Mouse (Mus musculus): ENCODE results near the gene Hcar2. TPM values are rescaled to one million over a fixed set of nuclear protein-coding genes. Genes with fewer than 3 reads are reported as not detected.

Hcar2 gene
- polyA plus RNA-seq, 1 experiment from 2014 or later = 0.19 TPM

DNA sequence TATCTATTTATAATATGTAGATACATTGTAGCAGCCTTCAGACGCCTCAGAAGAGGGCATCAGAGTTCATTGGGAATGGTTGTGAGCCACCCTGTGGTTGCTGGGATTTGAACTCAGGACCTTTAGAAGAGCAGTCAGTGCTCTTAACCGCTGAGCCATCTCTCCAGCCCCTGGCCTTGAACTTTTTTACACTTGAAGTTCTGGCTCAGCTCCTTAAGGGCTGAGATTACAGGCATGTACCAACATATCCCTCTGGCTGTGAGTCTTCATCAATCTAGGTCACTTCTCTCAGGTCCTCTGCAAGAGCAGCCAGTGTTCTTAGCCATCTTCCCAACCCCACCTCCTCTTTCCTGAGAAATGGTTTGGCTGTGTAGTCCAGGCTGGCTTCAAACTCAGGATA lies 25.0 kb upstream of the Hcar2 start:
- 71% methylated on average over 2 of the region's 2 CpGs for WGBS
- ATAC-seq (ENCODE audit: insufficient number of reproducible peaks, insufficient read depth, low FRiP score, low TSS enrichment) = no peak
- Histone ChIP-seq H3K4me2 (replicated peaks) (no peak overlapping the region), H3K9me3 (no peaks in the 10 kb centered on the region), H3K27ac (no peak overlapping the region), H3K4me3 (no peak overlapping the region), H3K27me3 (no peaks in the 10 kb centered on the region), H3K36me3 (no peaks in the 10 kb centered on the region), H3K4me1 (no peaks in the 10 kb centered on the region), H3K9ac (no peak overlapping the region)

DNA sequence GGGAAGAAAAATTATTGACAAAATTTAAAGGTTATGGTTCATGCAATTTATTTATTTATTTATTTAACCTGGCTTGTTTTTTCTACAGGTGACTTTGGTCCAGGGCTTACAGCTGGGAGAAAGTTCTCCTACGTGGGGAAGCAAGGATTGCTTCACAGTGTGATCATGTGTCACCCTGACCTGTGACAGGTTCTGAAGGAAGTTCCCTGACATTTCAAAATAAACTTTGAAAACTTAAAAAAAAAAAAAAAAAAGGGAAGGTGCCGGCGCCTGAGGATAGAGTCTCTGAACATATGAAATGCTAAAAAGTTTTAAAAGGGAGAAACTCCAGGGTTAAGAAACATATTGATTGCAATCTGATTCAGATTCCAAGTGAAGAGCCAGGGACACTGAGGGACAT lies 21.1 kb upstream of the Hcar2 start:
- Histone ChIP-seq H3K4me1 (no peaks in the 10 kb centered on the region), H3K27me3 (no peaks in the 10 kb centered on the region), H3K9me3 (no peaks in the 10 kb centered on the region), H3K36me3 (no peaks in the 10 kb centered on the region), H3K4me3 (no peak overlapping the region), H3K4me2 (replicated peaks) (no peak overlapping the region), H3K27ac (no peak overlapping the region), H3K9ac (no peak overlapping the region)
- ATAC-seq (ENCODE audit: insufficient number of reproducible peaks, insufficient read depth, low FRiP score, low TSS enrichment) = no peak
- 62% methylated on average over 3 of the region's 3 CpGs for WGBS

DNA sequence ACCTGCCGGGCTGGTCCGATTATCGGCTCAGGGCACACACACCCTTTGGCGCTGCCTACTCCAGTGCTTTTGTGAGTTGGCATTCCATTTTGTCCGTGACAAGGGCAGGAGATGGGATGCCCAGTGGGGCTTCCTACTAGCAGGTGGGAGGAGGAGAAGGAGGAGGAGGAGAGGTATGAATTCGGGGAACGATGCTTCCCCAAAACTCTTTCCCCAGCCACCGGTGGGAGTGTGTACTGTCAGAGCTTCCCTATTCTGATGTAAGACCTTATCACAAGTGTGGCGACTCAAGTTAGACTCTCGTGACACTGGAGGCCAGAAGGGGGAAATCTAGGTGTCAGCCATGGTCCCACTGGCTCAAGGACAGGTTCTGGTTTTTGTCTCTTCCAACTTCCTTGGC lies 19.0 kb upstream of the Hcar2 start:
- no peaks in the 10 kb centered on the region for H3K27me3 ChIP-seq
- no peak overlapping the region for H3K27ac ChIP-seq
- no peak overlapping the region for H3K4me2 ChIP-seq (replicated peaks)
- 79% methylated on average over 10 of the region's 10 CpGs for WGBS
- H3K9me3 ChIP-seq = no peaks in the 10 kb centered on the region
- H3K4me1 ChIP-seq = peaks cover 8% of the 10 kb centered on the region; the same call in 1 of the 2 replicates
- no peaks in the 10 kb centered on the region for H3K36me3 ChIP-seq
- ATAC-seq (ENCODE audit: insufficient number of reproducible peaks, insufficient read depth, low FRiP score, low TSS enrichment) = no peak
- no peak overlapping the region for H3K9ac ChIP-seq
- no peak overlapping the region for H3K4me3 ChIP-seq

DNA sequence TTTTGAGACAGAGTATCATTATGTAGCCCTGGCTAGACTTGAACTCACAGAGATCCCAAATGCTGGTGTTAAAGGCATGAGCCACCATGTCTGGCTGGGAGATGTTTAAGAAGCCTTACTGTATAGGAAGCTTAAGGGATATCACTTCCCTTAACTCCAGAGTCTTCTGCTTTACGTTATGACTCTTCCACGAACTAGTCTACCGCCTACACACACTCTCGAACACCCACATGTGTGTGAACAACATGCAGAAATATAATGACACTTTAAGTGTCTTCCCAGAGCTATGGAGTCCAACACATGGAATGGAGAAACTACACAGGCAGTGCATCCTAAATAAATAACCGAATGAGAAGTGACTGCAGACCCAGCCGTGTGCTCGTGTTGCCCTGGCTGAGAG lies 18.6 kb upstream of the Hcar2 start:
- Histone ChIP-seq H3K4me1 (peaks cover 9% of the 10 kb centered on the region; the same call in 1 of the 2 replicates), H3K36me3 (no peaks in the 10 kb centered on the region), H3K9ac (no peak overlapping the region), H3K27me3 (no peaks in the 10 kb centered on the region), H3K4me2 (replicated peaks) (no peak overlapping the region), H3K9me3 (no peaks in the 10 kb centered on the region), H3K4me3 (no peak overlapping the region), H3K27ac (no peak overlapping the region)
- 80% methylated on average over 7 of the region's 7 CpGs for WGBS
- no peak for ATAC-seq (ENCODE audit: insufficient number of reproducible peaks, insufficient read depth, low FRiP score, low TSS enrichment)

DNA sequence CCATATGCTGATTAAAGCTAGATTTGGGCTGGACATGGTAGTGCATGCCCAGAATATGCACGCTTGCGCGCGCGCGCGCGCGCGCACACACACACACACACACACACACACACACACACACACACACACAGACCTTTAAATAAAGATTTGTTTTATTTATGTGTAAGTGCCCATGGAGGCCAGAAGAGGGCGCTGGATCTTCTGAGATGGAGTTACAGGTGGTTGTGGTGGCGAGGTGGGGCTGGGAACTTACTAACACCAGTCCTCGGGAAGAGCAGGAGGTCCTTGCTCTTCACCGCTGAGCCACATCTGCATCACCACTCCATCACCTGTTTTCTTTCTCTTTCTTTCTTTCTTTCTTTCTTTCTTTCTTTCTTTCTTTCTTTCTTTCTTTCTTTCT lies 15.5 kb upstream of the Hcar2 start:
- 85% methylated on average over 14 of the region's 14 CpGs for WGBS
- Histone ChIP-seq H3K4me1 (peaks cover 9% of the 10 kb centered on the region), H3K9ac (no peak overlapping the region), H3K4me3 (no peak overlapping the region), H3K27me3 (no peaks in the 10 kb centered on the region), H3K9me3 (no peaks in the 10 kb centered on the region), H3K4me2 (replicated peaks) (no peak overlapping the region), H3K27ac (no peak overlapping the region), H3K36me3 (no peaks in the 10 kb centered on the region)
- no peak for ATAC-seq (ENCODE audit: insufficient number of reproducible peaks, insufficient read depth, low FRiP score, low TSS enrichment)

DNA sequence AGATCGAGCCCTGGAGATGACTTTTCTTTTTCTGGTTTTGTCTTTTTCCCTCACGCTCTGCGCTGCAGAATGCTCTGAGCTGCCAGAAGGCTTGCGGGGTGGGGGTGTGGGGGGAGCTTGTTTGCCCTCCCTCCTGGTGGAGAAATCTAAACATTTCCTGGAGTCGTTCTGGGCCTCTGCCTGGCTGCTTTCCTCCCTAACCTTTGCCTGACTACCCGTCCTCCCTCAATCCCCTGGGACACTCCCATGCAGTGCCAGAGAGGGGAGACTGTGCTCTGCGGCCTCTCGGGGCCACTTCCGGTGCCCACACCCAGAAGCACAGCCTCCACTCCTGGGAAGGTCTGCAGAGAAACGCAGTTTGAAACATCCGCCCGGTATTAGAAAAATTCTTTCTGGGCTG lies 14.6 kb upstream of the Hcar2 start, which contains the start of gene Hcar1:
Gene Hcar1, minus strand, starts transcription at position 93 of the 400 bp plus-strand sequence.
- 53% methylated on average over 12 of the region's 12 CpGs for WGBS
- H3K27me3 ChIP-seq = no peaks in the 10 kb centered on the region
- no peaks in the 10 kb centered on the region for H3K36me3 ChIP-seq
- peaks cover 9% of the 10 kb centered on the region for H3K4me1 ChIP-seq
- no peak for ATAC-seq (ENCODE audit: insufficient number of reproducible peaks, insufficient read depth, low FRiP score, low TSS enrichment)
- H3K27ac ChIP-seq = no peak within 1 kb of the TSS
- peak within 1 kb of the TSS; percentile 27; the same call in 1 of the 2 replicates for H3K9ac ChIP-seq
- H3K4me2 ChIP-seq (replicated peaks) = 0 out of 2 replicates have a peak within 1 kb of the TSS, but pooled peaks have one; percentile 7
- H3K4me3 ChIP-seq = no peak within 1 kb of the TSS
- H3K9me3 ChIP-seq = no peaks in the 10 kb centered on the region

DNA sequence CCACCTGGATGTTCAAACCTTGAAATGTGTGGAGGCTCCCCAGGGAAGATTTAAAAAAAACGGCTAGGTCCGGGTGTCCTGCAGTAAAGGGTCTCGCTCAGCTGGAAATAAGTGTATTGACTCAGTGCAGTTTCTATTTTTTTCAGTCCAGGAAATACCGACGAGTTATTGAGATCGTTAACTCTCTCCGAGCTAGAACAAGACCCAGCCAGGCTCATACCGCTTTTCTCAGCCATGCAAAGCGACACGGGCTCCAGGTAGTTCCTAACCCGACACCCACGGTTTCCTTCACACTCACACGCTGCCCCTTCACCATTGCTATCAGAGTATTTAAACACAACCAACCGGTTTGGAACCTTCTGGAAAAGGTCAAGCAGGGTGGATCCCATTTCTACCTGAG lies 12.8 kb upstream of the Hcar2 start:
- H3K4me3 ChIP-seq = no peak overlapping the region
- H3K36me3 ChIP-seq = no peaks in the 10 kb centered on the region
- H3K4me1 ChIP-seq = peaks cover 9% of the 10 kb centered on the region
- 51% methylated on average over 14 of the region's 14 CpGs for WGBS
- no peak for ATAC-seq (ENCODE audit: insufficient number of reproducible peaks, insufficient read depth, low FRiP score, low TSS enrichment)
- H3K9me3 ChIP-seq = no peaks in the 10 kb centered on the region
- H3K27ac ChIP-seq = no peak overlapping the region
- no peaks in the 10 kb centered on the region for H3K27me3 ChIP-seq
- no peak overlapping the region for H3K9ac ChIP-seq
- H3K4me2 ChIP-seq (replicated peaks) = 0 out of 2 replicates have a peak overlapping the region, but pooled peaks have one; percentile 13

DNA sequence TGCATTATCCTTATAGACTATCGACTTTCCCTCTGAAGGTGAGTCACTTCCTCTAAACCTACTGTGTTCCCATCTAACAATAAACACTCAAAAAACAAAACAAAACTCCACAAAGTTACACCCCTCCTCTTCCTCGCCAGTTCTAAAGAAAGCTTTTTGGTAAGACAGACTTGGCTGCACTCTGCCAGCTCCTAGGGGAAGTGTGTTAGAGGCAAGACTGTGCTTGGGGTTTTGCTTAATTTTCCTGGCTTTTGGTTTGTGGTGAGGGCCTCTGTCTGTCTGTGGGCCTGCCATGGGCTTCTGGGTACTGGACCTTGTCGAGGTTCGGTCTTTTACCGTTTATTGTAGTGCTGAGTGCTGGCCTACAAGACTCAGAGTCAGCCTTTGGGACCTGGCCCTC lies 8.9 kb upstream of the Hcar2 start:
- no peaks in the 10 kb centered on the region for H3K27me3 ChIP-seq
- no peak overlapping the region for H3K27ac ChIP-seq
- no peak overlapping the region for H3K4me3 ChIP-seq
- 90% methylated on average over 5 of the region's 5 CpGs for WGBS
- no peaks in the 10 kb centered on the region for H3K9me3 ChIP-seq
- H3K4me2 ChIP-seq (replicated peaks) = no peak overlapping the region
- H3K4me1 ChIP-seq = no peaks in the 10 kb centered on the region; the same call in 1 of the 2 replicates
- H3K36me3 ChIP-seq = no peaks in the 10 kb centered on the region
- no peak for ATAC-seq (ENCODE audit: insufficient number of reproducible peaks, insufficient read depth, low FRiP score, low TSS enrichment)
- H3K9ac ChIP-seq = no peak overlapping the region

DNA sequence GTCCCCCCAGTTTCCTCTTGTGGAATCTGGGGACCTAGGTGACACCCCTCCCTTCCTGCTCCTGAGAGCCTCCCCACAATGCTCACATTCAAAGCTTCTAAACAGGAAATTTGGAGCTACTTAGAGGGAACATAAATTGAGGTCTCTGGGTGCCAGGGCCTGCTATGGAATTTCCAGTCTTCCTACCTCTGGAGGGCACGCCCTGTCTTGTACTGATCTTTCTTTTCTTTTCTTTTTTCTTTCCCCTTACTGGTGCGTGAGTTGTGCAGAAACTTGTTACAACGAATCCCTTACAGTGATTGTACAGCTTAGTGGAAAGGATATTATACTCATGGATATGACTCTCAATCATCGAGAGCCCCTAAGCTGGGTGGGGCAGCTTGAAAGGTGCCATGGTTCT lies 4.3 kb upstream of the Hcar2 start:
- no peak for ATAC-seq (ENCODE audit: insufficient number of reproducible peaks, insufficient read depth, low FRiP score, low TSS enrichment)
- no peaks in the 10 kb centered on the region for H3K9me3 ChIP-seq
- no peak overlapping the region for H3K4me2 ChIP-seq (replicated peaks)
- no peak overlapping the region for H3K27ac ChIP-seq
- no peaks in the 10 kb centered on the region for H3K27me3 ChIP-seq
- H3K4me1 ChIP-seq = no peaks in the 10 kb centered on the region
- WGBS = 79% methylated on average over 4 of the region's 4 CpGs
- no peaks in the 10 kb centered on the region for H3K36me3 ChIP-seq
- no peak overlapping the region for H3K9ac ChIP-seq
- no peak overlapping the region for H3K4me3 ChIP-seq

DNA sequence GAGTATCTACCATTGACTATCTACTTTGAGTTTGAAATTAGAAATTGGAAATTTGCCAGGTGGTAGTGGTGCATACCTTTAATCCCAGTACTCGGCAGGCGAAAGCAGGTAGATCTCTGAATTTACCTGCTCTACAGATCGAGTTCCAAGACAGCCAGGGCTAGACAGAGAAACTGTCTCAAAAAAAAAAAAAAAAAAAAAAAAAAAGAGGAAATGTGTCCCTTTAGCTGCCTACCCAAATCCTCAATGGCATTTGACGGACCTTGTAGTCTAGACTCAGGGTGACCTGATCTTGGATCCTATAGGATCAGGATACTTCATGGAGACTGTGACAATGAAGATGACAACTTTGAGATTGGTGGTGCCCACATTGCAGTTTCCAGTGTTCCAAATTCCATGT lies 1.2 kb upstream of the Hcar2 start:
- no peaks in the 10 kb centered on the region for H3K4me1 ChIP-seq
- no peak overlapping the region for H3K4me3 ChIP-seq
- no peaks in the 10 kb centered on the region for H3K36me3 ChIP-seq
- WGBS = 81% methylated on average over 4 of the region's 4 CpGs
- ATAC-seq (ENCODE audit: insufficient number of reproducible peaks, insufficient read depth, low FRiP score, low TSS enrichment) = no peak
- H3K9me3 ChIP-seq = no peaks in the 10 kb centered on the region
- no peak overlapping the region for H3K27ac ChIP-seq
- H3K27me3 ChIP-seq = no peaks in the 10 kb centered on the region
- H3K4me2 ChIP-seq (replicated peaks) = no peak overlapping the region
- no peak overlapping the region for H3K9ac ChIP-seq

DNA sequence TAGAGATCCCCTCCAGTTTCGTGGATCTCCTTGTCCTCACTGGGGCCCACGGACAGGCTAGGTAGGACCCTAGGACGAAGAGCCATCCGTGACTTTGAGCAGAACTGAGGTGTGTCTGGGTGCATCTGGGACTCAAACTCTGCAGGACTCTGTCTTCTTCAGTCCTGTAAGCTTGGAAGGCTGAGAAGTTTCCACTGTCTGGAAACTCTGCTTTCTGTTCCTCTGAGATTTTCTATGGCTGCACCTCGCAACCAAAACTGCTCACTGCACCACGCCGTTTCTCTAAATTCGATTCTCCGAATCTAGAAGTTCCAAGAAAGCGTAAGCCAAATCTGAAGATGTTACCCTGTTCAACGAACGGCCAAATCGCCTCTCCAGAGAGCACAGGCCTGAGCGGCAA lies 1.4 kb downstream of the Hcar2 start:
- H3K4me3 ChIP-seq = no peak overlapping the region
- H3K9me3 ChIP-seq = no peaks in the 10 kb centered on the region
- ATAC-seq (ENCODE audit: insufficient number of reproducible peaks, insufficient read depth, low FRiP score, low TSS enrichment) = no peak
- no peaks in the 10 kb centered on the region for H3K27me3 ChIP-seq
- no peak overlapping the region for H3K27ac ChIP-seq
- H3K4me1 ChIP-seq = 0 out of 2 replicates have a peak, but pooled peaks cover 5% of the 10 kb centered on the region
- H3K4me2 ChIP-seq (replicated peaks) = no peak overlapping the region
- no peaks in the 10 kb centered on the region for H3K36me3 ChIP-seq
- H3K9ac ChIP-seq = no peak overlapping the region
- WGBS = 86% methylated on average over 14 of the region's 14 CpGs

DNA sequence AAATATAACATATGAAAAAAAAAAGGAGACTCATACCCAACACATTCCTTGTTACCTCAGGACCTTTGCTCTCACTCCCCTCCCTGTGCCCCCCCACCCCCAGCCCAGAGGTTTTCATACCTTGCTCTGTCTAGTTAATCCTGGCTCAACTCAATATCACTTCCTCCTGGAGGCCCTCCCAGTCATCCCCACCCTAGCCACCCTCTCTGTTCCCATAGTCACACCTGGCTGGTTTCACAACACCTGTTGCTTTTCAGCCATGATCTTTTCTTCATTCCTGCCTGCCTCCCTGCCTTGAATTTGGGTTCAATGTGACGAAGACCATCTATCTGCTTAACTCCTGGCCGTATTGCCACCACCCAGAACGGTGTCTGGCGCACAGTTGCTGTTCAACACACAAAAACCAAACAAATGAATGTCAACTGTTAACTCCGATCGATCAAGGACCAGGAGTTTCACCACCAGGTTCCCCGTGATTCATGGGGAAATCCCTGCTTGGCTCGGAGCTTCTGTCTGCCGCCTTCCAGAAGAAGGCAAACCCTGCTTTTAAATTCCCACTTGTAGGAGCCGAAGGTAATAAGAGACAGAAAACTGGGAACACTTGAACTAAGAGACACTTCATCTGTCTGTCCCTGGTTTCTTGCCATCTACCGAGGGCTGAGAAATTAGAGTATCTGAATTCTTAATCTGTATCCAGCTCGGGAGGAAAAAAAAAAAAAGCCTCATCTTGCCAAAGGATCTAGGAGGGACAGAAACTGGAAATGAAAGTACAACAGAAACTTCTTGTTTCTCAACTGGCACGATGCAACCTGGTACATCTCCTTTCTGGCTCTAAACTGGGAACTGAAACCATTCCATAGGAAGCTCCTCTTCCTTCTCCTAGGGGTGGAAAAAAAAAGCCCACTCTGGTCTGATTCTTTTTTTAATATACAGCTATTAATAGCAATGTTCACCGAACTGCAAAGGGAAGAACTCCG lies 2.6 kb downstream of the Hcar2 start:
- H3K9me3 ChIP-seq = no peaks in the 10 kb centered on the region
- 82% methylated on average over 15 of the region's 15 CpGs for WGBS
- no peak overlapping the region for H3K27ac ChIP-seq

More for the DNA sequence above, 2.6 kb downstream of the Hcar2 start:
- Histone ChIP-seq H3K4me3 (no peak overlapping the region), H3K9ac (no peak overlapping the region), H3K4me2 (replicated peaks) (no peak overlapping the region), H3K36me3 (no peaks in the 10 kb centered on the region), H3K4me1 (0 out of 2 replicates have a peak, but pooled peaks cover 5% of the 10 kb centered on the region), H3K27me3 (no peaks in the 10 kb centered on the region)
- ATAC-seq (ENCODE audit: insufficient number of reproducible peaks, insufficient read depth, low FRiP score, low TSS enrichment) = no peak

All from embryonic facial prominence, embryonic 12.5 days (tissue).